Mouse (Mus musculus): ENCODE measurements around the gene Cyp2w1. TPM values are rescaled to one million over a fixed set of nuclear protein-coding genes. Genes with fewer than 3 reads are reported as not detected.
"Not testable (repeated sequence)": the region's sequence is repeated elsewhere in the genome, so short reads cannot be mapped to it uniquely, and the experiment has no call there.

The Cyp2w1 gene
- total and polyA plus RNA-seq, 3 experiments, result not detected

DNA sequence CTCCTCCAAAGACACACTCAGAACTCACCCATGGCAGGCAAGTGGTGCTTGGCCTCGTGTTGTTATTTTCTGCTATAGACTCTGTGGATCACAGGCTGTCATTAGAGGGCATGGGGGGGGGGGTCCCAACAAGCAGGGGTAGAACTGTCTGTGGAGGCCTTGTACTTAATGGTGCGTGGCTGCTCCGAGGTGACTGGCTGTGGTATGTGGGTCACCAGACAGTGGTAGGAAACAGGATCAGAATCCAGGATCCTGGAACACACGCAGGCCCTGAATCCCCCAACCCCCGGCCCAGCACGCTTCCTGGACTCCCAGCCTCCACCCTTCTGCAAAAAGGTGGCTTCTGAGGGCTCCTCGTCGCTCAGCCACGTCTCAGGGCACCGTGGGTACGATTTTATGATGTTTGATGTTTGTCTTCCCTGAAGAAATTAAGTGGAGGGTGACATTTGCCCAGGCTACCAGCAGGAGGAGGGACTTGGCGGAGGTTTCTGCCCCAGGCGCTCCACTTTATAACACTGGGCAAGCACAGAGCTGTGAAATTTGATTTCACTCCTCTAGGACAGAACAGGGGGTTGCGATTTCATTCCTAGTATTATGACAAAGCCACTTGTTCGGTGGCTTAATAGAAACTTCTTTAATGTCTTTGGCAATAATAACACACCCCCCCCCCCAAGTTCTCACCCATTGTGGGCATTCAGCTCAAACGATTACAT is 19.0 kb upstream of the Cyp2w1 start:
- no peak overlapping the region for H3K27ac ChIP-seq (ENCODE audit: control insufficient read depth, low read depth, low read length)
- DNase-seq (ENCODE audit: low read depth, low spot score), result peak; percentile 18
- no peaks in the 10 kb centered on the region for H3K27me3 ChIP-seq (ENCODE audit: control insufficient read depth in 1 of 2, insufficient read depth in 2 of 2, low read length in 2 of 2)
- H3K36me3 ChIP-seq (ENCODE audit: control insufficient read depth in 1 of 2, insufficient read depth in 2 of 2, low read length in 2 of 2), result no peaks in the 10 kb centered on the region
- no peak for TF ChIP-seq MEF2A (IDR thresholded peaks at IDR 0.05; ENCODE audit: extremely low read depth, insufficient replicate concordance, low read depth, low read length, poor library complexity, severe bottlenecking)
- no peak for TF ChIP-seq ZC3H11A (IDR thresholded peaks at IDR 0.05; ENCODE audit: low read depth, low read length)
- TF ChIP-seq MAFK (IDR thresholded peaks at IDR 0.05; ENCODE audit: borderline replicate concordance, low read depth, low read length), result no peak
- no peak for TF ChIP-seq NRF1 (IDR thresholded peaks at IDR 0.05; ENCODE audit: insufficient read depth, low read depth, low read length, poor library complexity, severe bottlenecking)
- no peak for TF ChIP-seq POLR2AphosphoS2 (IDR thresholded peaks at IDR 0.05; ENCODE audit: low read length)
- no peak for TF ChIP-seq KAT2A (conservative IDR thresholded peaks at IDR 0.05; ENCODE audit: low read depth, low read length)
- TF ChIP-seq SIN3A (IDR thresholded peaks at IDR 0.05; ENCODE audit: low read length), result no peak
- TF ChIP-seq EP300 (IDR thresholded peaks at IDR 0.05; ENCODE audit: low read depth in 1 of 2, low read length in 2 of 2), result no peak
- TF ChIP-seq BHLHE40 (IDR thresholded peaks at IDR 0.05; ENCODE audit: borderline replicate concordance, low read depth, low read length), result no peak
- TF ChIP-seq TAL1 (IDR thresholded peaks at IDR 0.05; ENCODE audit: low read length), result no peak
- no peak for TF ChIP-seq GABPA (IDR thresholded peaks at IDR 0.05; ENCODE audit: low read depth, low read length)
- TF ChIP-seq TCF12 (IDR thresholded peaks at IDR 0.05; ENCODE audit: low read depth, low read length), result no peak
- no peak for TF ChIP-seq POLR2A (IDR thresholded peaks at IDR 0.05; ENCODE audit: control insufficient read depth in 1 of 2, insufficient read depth in 1 of 2, low read depth in 1 of 2, low read length in 2 of 2, poor library complexity in 1 of 2)
- no peak for TF ChIP-seq MAZ (IDR thresholded peaks at IDR 0.05; ENCODE audit: low read depth, low read length)
- TF ChIP-seq TBP (IDR thresholded peaks at IDR 0.05; ENCODE audit: low read depth, low read length), result no peak
- no peak for TF ChIP-seq MYB (IDR thresholded peaks at IDR 0.05; ENCODE audit: low read depth, low read length)
- no peak for TF ChIP-seq JUND (IDR thresholded peaks at IDR 0.05; ENCODE audit: low read depth, low read length)
- TF ChIP-seq USF1 (IDR thresholded peaks at IDR 0.05; ENCODE audit: low read depth, low read length), result no peak
- TF ChIP-seq CHD1 (IDR thresholded peaks at IDR 0.05; ENCODE audit: low read depth, low read length), result no peak
- no peaks in the 10 kb centered on the region for H3K9me3 ChIP-seq (replicated peaks; ENCODE audit: insufficient read depth, low read length)
- no peaks in the 10 kb centered on the region for H3K4me1 ChIP-seq (ENCODE audit: control insufficient read depth in 1 of 2, insufficient read depth in 2 of 2, low read length in 2 of 2)
- no peaks in the 10 kb centered on the region for H3K79me2 ChIP-seq (ENCODE audit: control insufficient read depth, insufficient read depth, low read length, poor library complexity)
- H3K4me3 ChIP-seq (ENCODE audit: control insufficient read depth in 1 of 2, insufficient read depth in 1 of 2, low read depth in 2 of 2, low read length in 2 of 2), result no peak overlapping the region
- H3K9ac ChIP-seq (ENCODE audit: control insufficient read depth, low read depth, low read length, poor library complexity, severe bottlenecking), result no peak overlapping the region

DNA sequence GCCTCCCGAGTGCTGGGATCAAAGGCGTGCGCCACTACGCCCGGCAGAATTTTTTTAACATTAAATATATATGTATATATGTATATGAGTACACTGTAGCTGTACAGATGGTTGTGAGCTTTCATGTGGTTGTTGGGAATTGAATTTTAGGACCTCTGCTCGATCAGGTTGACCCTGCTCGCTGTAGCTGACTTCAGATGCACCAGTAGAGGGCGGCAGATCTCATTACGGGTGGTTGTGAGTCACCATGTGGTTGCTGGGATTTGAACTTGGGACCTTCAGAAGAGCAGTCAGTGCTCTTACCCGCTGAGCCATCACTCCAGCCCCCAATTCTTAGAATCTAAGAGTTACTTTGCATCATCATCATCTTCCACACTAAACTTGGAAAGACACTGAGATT is 18.0 kb upstream of the Cyp2w1 start:
- not testable (repeated sequence) for H3K79me2 ChIP-seq (ENCODE audit: control insufficient read depth, insufficient read depth, low read length, poor library complexity); H3K9ac ChIP-seq (ENCODE audit: control insufficient read depth, low read depth, low read length, poor library complexity, severe bottlenecking); H3K36me3 ChIP-seq (ENCODE audit: control insufficient read depth in 1 of 2, insufficient read depth in 2 of 2, low read length in 2 of 2); H3K9me3 ChIP-seq (replicated peaks; ENCODE audit: insufficient read depth, low read length); H3K27ac ChIP-seq (ENCODE audit: control insufficient read depth, low read depth, low read length); H3K27me3 ChIP-seq (ENCODE audit: control insufficient read depth in 1 of 2, insufficient read depth in 2 of 2, low read length in 2 of 2); H3K4me1 ChIP-seq (ENCODE audit: control insufficient read depth in 1 of 2, insufficient read depth in 2 of 2, low read length in 2 of 2); H3K4me3 ChIP-seq (ENCODE audit: control insufficient read depth in 1 of 2, insufficient read depth in 1 of 2, low read depth in 2 of 2, low read length in 2 of 2)
- peak; percentile 35 for DNase-seq (ENCODE audit: low read depth, low spot score)
- TF ChIP-seq CTCF (IDR thresholded peaks at IDR 0.05 in 2 of 3, conservative IDR thresholded peaks at IDR 0.05 in 1 of 3; ENCODE audit: control insufficient read depth in 1 of 3, insufficient read depth in 1 of 3, low read depth in 2 of 3, low read length in 3 of 3, poor library complexity in 1 of 3, severe bottlenecking in 1 of 3) (peak in 2 of 3 experiments; percentile 35 to 52; a peak in 4 of 6 replicates), SMC3 (IDR thresholded peaks at IDR 0.05; ENCODE audit: low read depth, low read length) (peak; percentile 11; the same call in 1 of the 2 replicates)

All from MEL (cell line).